Mouse (Mus musculus) testis, adult 2 months (tissue): Measurements from ENCODE around the gene Smim7.

ENCODE experiments used
- CTCF ChIP-seq: fragments of 200-500 bp; IDR thresholded peaks from 2 replicates; pipeline ENCODE4 v1.5.1; 2012; ENCODE audit warnings: low read depth, mild to moderate bottlenecking, inconsistent platforms, low read length, moderate library complexity; ENCODE audit not compliant: control insufficient read depth, insufficient read depth, insufficient replicate concordance
- POLR2A ChIP-seq: fragments of 200-500 bp; IDR thresholded peaks from 2 replicates; pipeline ENCODE4 v1.6.1; 2012; ENCODE audit warnings: low read depth, mild to moderate bottlenecking, inconsistent platforms, low read length, moderate library complexity; ENCODE audit not compliant: control insufficient read depth

- no peak for TF ChIP-seq CTCF
- no peak for TF ChIP-seq POLR2A
Measured at GRCm38 (mm10) chr8:72583056-72583771, 12.3 kb upstream of the Smim7 start.
